Mouse (Mus musculus): ENCODE results near the gene Sephs2.
"Not testable (repeated sequence)": the region's sequence is repeated elsewhere in the genome, so short reads cannot be mapped to it uniquely, and the experiment has no call there.

GRCm38 (mm10) chr7:127250511-127250910 lies 23.3 kb downstream of the Sephs2 start:
- not testable (repeated sequence) for TF ChIP-seq CTCF (IDR thresholded peaks at IDR 0.05; ENCODE audit: insufficient read depth, low read length); POLR2A (IDR thresholded peaks at IDR 0.05; ENCODE audit: borderline replicate concordance, extremely low read depth, low read depth, low read length)

All from lung, adult 2 months (tissue).